Mouse (Mus musculus): ENCODE results near the gene 2010111I01Rik. TPM values are rescaled to one million over a fixed set of nuclear protein-coding genes. Genes with fewer than 3 reads are reported as not detected.

The 2010111I01Rik gene
- polyA plus RNA-seq, 2 experiments, result 10.7 to 13.6 TPM

GRCm38 (mm10) chr13:63180641-63181235 lies 216.0 kb downstream of the 2010111I01Rik start:
- H3K27ac ChIP-seq, result no peak overlapping the region
- no peaks in the 10 kb centered on the region for H3K9me3 ChIP-seq (ENCODE audit: control insufficient read depth, low read length)
- 56% methylated on average over 4 of the region's 4 CpGs for WGBS (ENCODE audit: insufficient replicate concordance)
- H3K4me3 ChIP-seq (ENCODE audit: insufficient read depth in 1 of 2, low read depth in 2 of 2, low read length in 2 of 2), result no peak overlapping the region
- TF ChIP-seq CTCF (IDR thresholded peaks at IDR 0.05; ENCODE audit: low read depth), result no peak
- no peak for TF ChIP-seq EP300 (IDR thresholded peaks at IDR 0.05; ENCODE audit: low read depth)
- no peak overlapping the region for H3K9ac ChIP-seq (replicated peaks)
- no peaks in the 10 kb centered on the region for H3K4me1 ChIP-seq (replicated peaks; ENCODE audit: control insufficient read depth in 2 of 2, insufficient read depth in 2 of 2, low read length in 1 of 2)
- H3K27me3 ChIP-seq (ENCODE audit: control insufficient read depth, insufficient read depth, low read length), result no peaks in the 10 kb centered on the region
- ATAC-seq (ENCODE audit: insufficient read depth) (no peak), DNase-seq (ENCODE audit: low read depth in 3 of 3, low spot score in 3 of 3) (no peak)
- H3K36me3 ChIP-seq (replicated peaks; ENCODE audit: control insufficient read depth, insufficient read depth, low read depth), result no peaks in the 10 kb centered on the region
- no peak overlapping the region for H3K4me2 ChIP-seq (ENCODE audit: low read depth)

GRCm38 (mm10) chr13:63184946-63185345 lies 220.3 kb downstream of the 2010111I01Rik start:
- Histone ChIP-seq H3K36me3 (replicated peaks; ENCODE audit: control insufficient read depth, insufficient read depth, low read depth) (no peaks in the 10 kb centered on the region), H3K4me3 (ENCODE audit: insufficient read depth in 1 of 2, low read depth in 2 of 2, low read length in 2 of 2) (no peak overlapping the region), H3K27ac (no peak overlapping the region), H3K4me1 (replicated peaks; ENCODE audit: control insufficient read depth in 2 of 2, insufficient read depth in 2 of 2, low read length in 1 of 2) (peaks cover 0 to 2% of the 10 kb centered on the region in 2 experiments; a peak in 1 of 4 replicates), H3K27me3 (ENCODE audit: control insufficient read depth, insufficient read depth, low read length) (no peaks in the 10 kb centered on the region), H3K4me2 (ENCODE audit: low read depth) (no peak overlapping the region), H3K9me3 (ENCODE audit: control insufficient read depth, low read length) (no peaks in the 10 kb centered on the region), H3K9ac (replicated peaks) (no peak overlapping the region)
- TF ChIP-seq EP300 (IDR thresholded peaks at IDR 0.05; ENCODE audit: low read depth) (no peak), CTCF (IDR thresholded peaks at IDR 0.05; ENCODE audit: low read depth) (no peak)
- 65% methylated on average over 6 of the region's 6 CpGs for WGBS (ENCODE audit: insufficient replicate concordance)
- no peak for ATAC-seq (ENCODE audit: insufficient read depth)
- no peak for DNase-seq (ENCODE audit: low read depth in 3 of 3, low spot score in 3 of 3)

- Histone ChIP-seq H3K4me3 (ENCODE audit: insufficient read depth in 1 of 2, low read depth in 2 of 2, low read length in 2 of 2) (no peak overlapping the region), H3K4me2 (ENCODE audit: low read depth) (no peak overlapping the region), H3K36me3 (replicated peaks; ENCODE audit: control insufficient read depth, insufficient read depth, low read depth) (no peaks in the 10 kb centered on the region), H3K4me1 (replicated peaks; ENCODE audit: control insufficient read depth in 2 of 2, insufficient read depth in 2 of 2, low read length in 1 of 2) (peaks cover 0 to 2% of the 10 kb centered on the region in 2 experiments; a peak in 1 of 4 replicates), H3K27me3 (ENCODE audit: control insufficient read depth, insufficient read depth, low read length) (no peaks in the 10 kb centered on the region), H3K9ac (replicated peaks) (no peak overlapping the region), H3K27ac (no peak overlapping the region), H3K9me3 (ENCODE audit: control insufficient read depth, low read length) (no peaks in the 10 kb centered on the region)
- no peak for TF ChIP-seq CTCF (IDR thresholded peaks at IDR 0.05; ENCODE audit: low read depth)
- no peak for TF ChIP-seq EP300 (IDR thresholded peaks at IDR 0.05; ENCODE audit: low read depth)
- no peak for DNase-seq (ENCODE audit: low read depth in 3 of 3, low spot score in 3 of 3)
- 69% methylated on average over 4 of the region's 4 CpGs for WGBS (ENCODE audit: insufficient replicate concordance)
- ATAC-seq (ENCODE audit: insufficient read depth), result no peak
Observed at GRCm38 (mm10) chr13:63186217-63186616, 221.5 kb downstream of the 2010111I01Rik start.

- TF ChIP-seq EP300 (IDR thresholded peaks at IDR 0.05; ENCODE audit: low read depth) (no peak), CTCF (IDR thresholded peaks at IDR 0.05; ENCODE audit: low read depth) (no peak)
- peaks cover 0 to 2% of the 10 kb centered on the region in 2 experiments; a peak in 1 of 4 replicates for H3K4me1 ChIP-seq (replicated peaks; ENCODE audit: control insufficient read depth in 2 of 2, insufficient read depth in 2 of 2, low read length in 1 of 2)
- no peak overlapping the region for H3K9ac ChIP-seq (replicated peaks)
- H3K9me3 ChIP-seq (ENCODE audit: control insufficient read depth, low read length), result no peaks in the 10 kb centered on the region
- no peak overlapping the region for H3K4me2 ChIP-seq (ENCODE audit: low read depth)
- DNase-seq (ENCODE audit: low read depth in 3 of 3, low spot score in 3 of 3) (no peak), ATAC-seq (ENCODE audit: insufficient read depth) (no peak)
- no peak overlapping the region for H3K4me3 ChIP-seq (ENCODE audit: insufficient read depth in 1 of 2, low read depth in 2 of 2, low read length in 2 of 2)
- H3K36me3 ChIP-seq (replicated peaks; ENCODE audit: control insufficient read depth, insufficient read depth, low read depth), result no peaks in the 10 kb centered on the region
- no peak overlapping the region for H3K27ac ChIP-seq
- WGBS (ENCODE audit: insufficient replicate concordance), result 65% methylated on average over 1 of the region's 1 CpGs
- no peaks in the 10 kb centered on the region for H3K27me3 ChIP-seq (ENCODE audit: control insufficient read depth, insufficient read depth, low read length)
Observed at GRCm38 (mm10) chr13:63186642-63187041, 221.9 kb downstream of the 2010111I01Rik start.

GRCm38 (mm10) chr13:63187145-63188143 lies 222.8 kb downstream of the 2010111I01Rik start:
- 49% methylated on average over 13 of the region's 13 CpGs for WGBS (ENCODE audit: insufficient replicate concordance)
- Histone ChIP-seq H3K4me2 (ENCODE audit: low read depth) (no peak overlapping the region), H3K27ac (no peak overlapping the region), H3K36me3 (replicated peaks; ENCODE audit: control insufficient read depth, insufficient read depth, low read depth) (no peaks in the 10 kb centered on the region), H3K4me1 (replicated peaks; ENCODE audit: control insufficient read depth in 2 of 2, insufficient read depth in 2 of 2, low read length in 1 of 2) (peaks cover 0 to 2% of the 10 kb centered on the region in 2 experiments; a peak in 1 of 4 replicates), H3K9me3 (ENCODE audit: control insufficient read depth, low read length) (no peaks in the 10 kb centered on the region), H3K4me3 (ENCODE audit: insufficient read depth in 1 of 2, low read depth in 2 of 2, low read length in 2 of 2) (no peak overlapping the region), H3K9ac (replicated peaks) (no peak overlapping the region), H3K27me3 (ENCODE audit: control insufficient read depth, insufficient read depth, low read length) (no peaks in the 10 kb centered on the region)
- TF ChIP-seq EP300 (IDR thresholded peaks at IDR 0.05; ENCODE audit: low read depth), result no peak
- DNase-seq (ENCODE audit: low read depth in 3 of 3, low spot score in 3 of 3) (no peak), ATAC-seq (ENCODE audit: insufficient read depth) (no peak)

Data from liver, embryonic 14.5 days (tissue).